Mouse (Mus musculus): Measurements from ENCODE around the gene Tada1.

The Tada1 gene

GRCm38 (mm10) chr1:166379013-166379629, at the start of gene Tada1:
Gene Tada1, plus strand, starts transcription at chr1:166379097.
- DNase-seq = peak; percentile 91

DNA sequence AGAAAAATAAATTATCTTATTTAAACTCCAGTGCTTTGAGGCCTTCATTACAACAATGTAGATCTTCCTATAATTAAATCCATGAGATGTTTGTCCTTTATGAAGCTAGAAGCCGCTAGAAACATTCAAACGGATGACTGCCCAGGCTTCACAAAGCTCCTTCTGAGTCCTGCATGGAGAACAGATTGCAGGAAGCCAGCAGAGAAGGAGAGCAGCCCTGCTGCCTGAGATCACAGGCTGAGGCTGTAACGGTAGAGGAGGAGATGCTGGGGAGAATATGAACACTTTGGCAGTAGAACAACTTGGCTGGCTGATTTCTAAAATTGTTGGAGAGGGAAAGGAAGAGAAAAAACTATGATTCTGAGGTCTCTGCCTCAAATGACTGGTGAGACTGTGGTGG, 48.1 kb upstream of the Tada1 start:
- peak; percentile 38 for DNase-seq

DNA sequence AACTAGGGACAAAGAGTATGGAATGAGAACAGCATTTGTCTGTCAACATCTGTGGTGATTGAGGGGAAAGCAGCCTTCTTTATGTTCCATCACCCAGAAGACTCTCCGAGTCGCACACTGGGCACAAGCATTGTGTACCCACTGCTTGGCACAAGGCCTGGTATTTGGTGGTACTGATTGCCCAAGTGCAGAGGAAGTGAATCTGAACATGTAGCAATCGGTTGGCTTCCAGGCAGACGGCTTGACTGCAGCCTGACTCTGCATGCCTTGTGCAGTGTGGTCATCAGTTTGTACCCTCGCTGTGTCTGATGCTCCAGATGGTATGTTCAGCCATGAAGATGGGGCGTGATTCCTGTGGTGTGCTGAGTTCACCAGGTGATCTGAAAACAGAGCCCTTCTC, 39.8 kb upstream of the Tada1 start:
- DNase-seq = no peak

DNA sequence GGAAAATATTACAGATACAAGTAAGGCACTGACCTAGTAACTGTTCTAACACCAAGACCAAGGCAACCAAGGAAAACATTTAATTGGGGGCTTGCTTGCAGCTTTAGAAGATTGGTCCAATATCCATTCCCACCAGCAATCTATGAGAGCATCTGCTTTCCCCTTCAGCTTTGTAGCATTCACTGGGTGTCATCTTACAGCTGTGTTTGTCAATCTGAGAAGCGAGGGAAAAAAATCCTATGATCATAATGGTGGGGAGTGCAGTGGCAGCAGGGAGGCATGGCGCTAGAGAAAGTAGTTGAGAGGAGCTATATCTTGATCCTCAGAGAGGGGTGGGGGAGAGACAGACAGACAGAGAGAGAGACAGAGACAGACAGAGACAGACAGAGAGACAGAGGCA, 36.8 kb upstream of the Tada1 start:
- DNase-seq = no peak

GRCm38 (mm10) chr1:166342539-166342938, 36.4 kb upstream of the Tada1 start:
- no peak for DNase-seq

GRCm38 (mm10) chr1:166343586-166343985, 35.3 kb upstream of the Tada1 start:
- no peak for DNase-seq

DNA sequence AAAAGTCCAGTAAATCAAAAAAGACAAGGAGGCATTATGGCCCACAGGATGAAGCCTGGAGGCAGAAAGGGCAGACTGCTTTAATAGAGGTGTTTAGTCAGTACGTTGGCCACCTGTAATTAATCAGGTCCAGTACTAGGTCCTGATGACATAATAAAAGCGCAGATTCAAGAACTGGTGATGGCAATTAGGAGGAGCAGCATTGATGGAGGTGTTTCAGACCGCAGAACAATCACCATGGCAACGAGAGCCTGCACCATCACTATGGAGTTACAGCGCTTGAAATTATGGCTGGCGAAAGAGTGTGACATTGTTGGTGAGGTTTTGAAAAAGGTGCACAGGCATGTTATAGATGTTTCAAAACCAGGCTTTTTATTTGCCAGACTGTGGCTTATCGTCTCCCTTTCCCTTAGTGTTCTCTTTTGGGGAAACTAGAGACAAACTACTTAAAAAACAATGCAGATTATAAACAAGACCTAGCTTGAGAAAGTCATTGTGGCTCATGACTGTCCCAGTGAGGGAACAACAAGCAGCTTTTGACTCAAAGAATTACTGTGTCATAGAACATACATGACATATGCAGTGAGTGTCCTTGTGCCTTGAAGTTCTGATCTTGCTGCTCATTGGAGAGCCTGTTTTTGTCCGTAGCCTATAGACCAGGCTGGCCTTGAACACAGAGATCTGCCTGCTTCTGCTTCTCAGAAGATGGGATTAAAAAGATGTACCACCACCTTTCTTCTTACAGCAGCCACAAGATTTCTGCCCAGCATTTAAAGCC, 34.4 kb upstream of the Tada1 start:
- peak; percentile 24 for DNase-seq

- no peak for DNase-seq
Observed at GRCm38 (mm10) chr1:166345602-166346001, 33.3 kb upstream of the Tada1 start.

DNA sequence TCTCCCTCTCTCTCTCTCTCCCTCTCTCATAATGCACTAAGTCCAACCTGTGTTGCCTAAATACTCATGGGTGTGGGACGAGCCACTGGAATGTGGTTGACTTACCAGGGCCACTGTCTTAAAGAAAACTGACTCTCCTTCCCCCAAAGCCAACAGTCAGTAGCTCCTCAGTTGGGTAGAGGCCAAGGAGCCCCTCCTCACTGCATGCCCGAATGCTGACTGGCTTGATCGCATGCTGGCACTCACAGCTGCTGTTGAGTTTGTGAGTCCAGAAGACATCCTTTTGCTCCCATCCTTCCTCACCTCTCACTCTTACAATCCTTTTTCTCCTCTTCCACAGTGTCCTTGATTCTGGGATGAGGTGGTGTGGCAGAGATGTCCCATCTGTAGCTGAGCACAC, 32.0 kb upstream of the Tada1 start:
- DNase-seq = no peak

- DNase-seq = no peak
Observed at GRCm38 (mm10) chr1:166349341-166349740, 29.6 kb upstream of the Tada1 start.

DNA sequence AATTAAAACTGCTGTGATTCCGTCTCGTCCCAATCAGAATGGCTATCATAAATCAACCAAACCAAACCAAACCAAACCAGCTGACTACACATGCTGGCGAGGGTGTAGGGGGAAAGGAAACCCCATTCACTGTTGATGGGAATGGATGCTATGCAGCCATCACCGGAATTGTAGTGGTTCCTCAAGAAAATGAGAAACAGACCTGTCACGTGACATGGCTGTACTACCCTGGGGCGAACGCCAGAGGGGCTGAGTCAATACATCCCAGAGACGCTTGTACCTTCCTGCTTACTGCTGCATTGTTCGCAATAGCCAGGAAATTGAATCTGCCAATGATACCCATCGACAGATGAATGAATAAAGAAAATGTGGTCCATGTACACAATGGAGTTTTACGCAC, 29.1 kb upstream of the Tada1 start:
- DNase-seq = no peak

GRCm38 (mm10) chr1:166360157-166360855, 18.6 kb upstream of the Tada1 start:
- DNase-seq = peak; percentile 90

- no peak for DNase-seq
Observed at GRCm38 (mm10) chr1:166360896-166361295, 18.0 kb upstream of the Tada1 start.

- no peak for DNase-seq
Observed at GRCm38 (mm10) chr1:166361842-166362241, 17.1 kb upstream of the Tada1 start.

DNA sequence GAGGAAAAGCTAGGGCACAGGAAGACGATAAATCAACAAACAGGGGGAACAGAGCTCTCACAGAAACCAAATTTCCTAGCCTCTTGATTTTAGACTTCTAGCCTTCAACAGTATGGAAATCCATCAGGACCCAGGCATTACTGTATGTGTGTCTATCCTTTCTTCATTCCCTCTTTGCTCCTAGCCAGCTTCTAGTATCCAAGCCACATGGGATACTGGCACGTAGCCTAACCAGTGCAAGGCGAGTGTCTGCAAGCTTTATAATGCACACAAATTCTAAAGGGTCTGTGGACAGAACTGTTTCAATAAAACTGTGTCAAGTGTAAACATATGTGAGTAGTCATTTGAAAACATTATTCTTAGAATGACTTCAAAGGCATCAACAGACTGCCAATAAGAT, 16.2 kb upstream of the Tada1 start:
- no peak for DNase-seq

DNA sequence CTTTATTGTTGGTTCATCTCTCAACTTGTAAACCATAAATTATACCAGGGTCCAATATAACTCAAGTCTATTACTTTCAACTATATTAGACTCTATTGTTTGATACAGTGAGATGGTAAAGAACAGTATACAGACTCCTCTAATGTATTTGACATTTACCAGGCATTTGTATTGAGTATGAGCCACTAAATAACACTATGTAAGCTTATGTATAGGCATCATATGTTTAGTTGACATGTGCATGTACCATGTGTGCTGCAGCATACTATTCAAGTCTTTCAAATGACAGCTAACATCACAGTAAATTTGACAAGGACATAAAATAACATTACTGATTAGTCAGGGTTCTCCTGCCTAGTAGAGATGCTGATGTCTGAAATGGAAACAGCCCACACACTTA, 15.8 kb upstream of the Tada1 start:
- DNase-seq = no peak

- DNase-seq = no peak
Observed at GRCm38 (mm10) chr1:166377171-166377570, 1.7 kb upstream of the Tada1 start.

DNA sequence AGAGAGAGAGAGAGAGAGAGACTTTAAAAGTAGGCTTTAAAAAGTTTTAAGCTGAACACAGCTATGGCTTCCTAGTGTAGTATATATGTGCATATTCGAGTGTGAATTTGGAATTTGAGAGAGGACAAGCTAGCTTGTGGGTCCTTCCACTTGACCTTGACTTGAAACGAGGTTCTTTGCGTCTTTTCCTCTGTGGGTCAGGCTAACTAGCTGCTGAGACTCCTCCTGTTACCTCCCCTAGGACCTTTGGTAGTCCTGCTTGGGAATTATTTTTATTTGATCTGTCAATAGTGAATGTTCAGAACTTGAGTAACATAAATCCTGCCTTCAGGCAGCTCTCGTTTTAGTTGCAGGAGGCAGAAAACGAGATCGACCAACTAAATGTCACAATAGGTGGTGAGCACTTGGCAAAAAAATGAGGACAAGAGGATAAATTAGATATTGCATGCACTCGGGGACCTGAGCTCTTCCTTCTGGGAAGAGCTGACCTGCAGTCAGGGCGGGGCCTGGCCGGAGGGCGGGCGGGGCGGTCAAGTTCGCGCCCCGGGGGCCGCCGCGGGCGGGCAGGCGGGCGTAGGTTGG, 375 bp upstream of the Tada1 start:
- DNase-seq = no peak

GRCm38 (mm10) chr1:166379630-166380231, 834 bp downstream of the Tada1 start:
- peak; percentile 64 for DNase-seq

DNA sequence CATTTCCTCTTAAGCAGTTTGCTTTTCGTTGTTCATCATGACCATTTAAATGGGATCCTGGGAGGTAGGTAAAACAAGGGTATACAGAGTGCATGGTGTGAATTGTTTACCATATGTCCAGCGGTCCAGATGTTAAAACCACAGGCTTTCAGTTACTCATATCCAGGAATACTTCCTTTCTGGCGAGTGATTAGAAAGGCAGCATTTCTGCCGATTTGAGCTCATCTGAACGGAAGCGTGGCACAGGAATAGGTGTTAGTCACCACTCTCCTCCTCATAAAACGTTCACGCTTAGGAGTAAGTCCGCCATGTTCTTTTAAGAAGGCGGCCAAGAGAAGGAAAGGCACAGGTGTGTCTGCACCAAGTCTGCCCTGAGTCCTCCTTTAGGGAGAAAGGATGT, 2.4 kb downstream of the Tada1 start:
- no peak for DNase-seq

GRCm38 (mm10) chr1:166381821-166382220, 2.9 kb downstream of the Tada1 start:
- DNase-seq = no peak

DNA sequence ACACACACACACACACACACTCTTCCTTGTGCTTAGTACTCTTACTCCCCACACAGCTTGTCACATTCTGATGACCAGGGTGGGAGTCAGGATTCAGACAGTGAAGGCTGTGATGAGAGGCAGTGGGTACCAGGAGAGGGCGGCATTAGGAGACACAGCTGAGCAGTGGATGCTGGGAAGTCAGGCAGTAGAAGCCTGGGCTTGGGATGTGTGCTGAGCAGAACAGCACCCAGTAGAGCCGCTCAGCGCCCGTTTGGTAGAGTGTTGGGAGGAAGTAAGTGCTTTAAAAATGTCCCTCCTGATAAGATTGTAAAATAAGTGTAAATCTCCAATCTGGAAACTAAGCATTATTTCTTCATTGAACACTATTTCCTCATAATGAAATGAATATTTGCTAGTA, 3.7 kb downstream of the Tada1 start:
- DNase-seq = no peak

- DNase-seq = no peak
Observed at GRCm38 (mm10) chr1:166384614-166385013, 5.7 kb downstream of the Tada1 start.

All from right cerebral cortex, adult 18-20 months (tissue).